Mouse (Mus musculus): ENCODE results near the gene Cacna1d. TPM values are rescaled to one million over a fixed set of nuclear protein-coding genes. Genes with fewer than 3 reads are reported as not detected.

Gene Cacna1d
- total RNA-seq, 2 experiments from 2014 or later = 0.66 to 0.73 TPM

- intact Hi-C loops (cut with DNase I; ENCODE audit: low total_unique reads) = loop anchor here (2.0 to 10.0 kb wide), 2 partner anchors 324 to 438 kb away; no protein-coding TSS in a partner anchor
- peak; percentile 79 for DNase-seq
Measured at GRCm38 (mm10) chr14:30136965-30137364, 354.3 kb downstream of the Cacna1d start.

GRCm38 (mm10) chr14:30135351-30135750 lies 355.9 kb downstream of the Cacna1d start:
- no peak for DNase-seq
- intact Hi-C loops (cut with DNase I; ENCODE audit: low total_unique reads) = loop anchor here (10.0 kb wide), 1 partner anchor 439 kb away; no protein-coding TSS in a partner anchor

GRCm38 (mm10) chr14:30133684-30134083 lies 357.6 kb downstream of the Cacna1d start:
- intact Hi-C loops (cut with DNase I; ENCODE audit: low total_unique reads) = loop anchor here (10.0 kb wide), 1 partner anchor 441 kb away; no protein-coding TSS in a partner anchor
- no peak for DNase-seq

GRCm38 (mm10) chr14:30131256-30131655 lies 360.0 kb downstream of the Cacna1d start:
- intact Hi-C loops (cut with DNase I; ENCODE audit: low total_unique reads) = loop anchor here (10.0 kb wide), 1 partner anchor 444 kb away; no protein-coding TSS in a partner anchor
- no peak for DNase-seq

GRCm38 (mm10) chr14:30130092-30130491 lies 361.2 kb downstream of the Cacna1d start:
- DNase-seq = no peak
- intact Hi-C loops (cut with DNase I; ENCODE audit: low total_unique reads) = loop anchor here (10.0 kb wide), 1 partner anchor 445 kb away; no protein-coding TSS in a partner anchor

GRCm38 (mm10) chr14:30129378-30129777 lies 361.9 kb downstream of the Cacna1d start:
- intact Hi-C loops (cut with DNase I; ENCODE audit: low total_unique reads) = no loop called here
- DNase-seq = peak; percentile 54

GRCm38 (mm10) chr14:30124951-30125690 lies 366.1 kb downstream of the Cacna1d start:
- no peak for DNase-seq
- intact Hi-C loops (cut with DNase I; ENCODE audit: low total_unique reads) = no loop called here

GRCm38 (mm10) chr14:30120023-30120422 lies 371.2 kb downstream of the Cacna1d start:
- intact Hi-C loops (cut with DNase I; ENCODE audit: low total_unique reads) = no loop called here
- DNase-seq = no peak

- intact Hi-C loops (cut with DNase I; ENCODE audit: low total_unique reads) = no loop called here
- DNase-seq = no peak
Measured at GRCm38 (mm10) chr14:30113392-30114108, 377.7 kb downstream of the Cacna1d start.

- intact Hi-C loops (cut with DNase I; ENCODE audit: low total_unique reads) = no loop called here
- no peak for DNase-seq
Measured at GRCm38 (mm10) chr14:30109079-30109478, 382.2 kb downstream of the Cacna1d start.

GRCm38 (mm10) chr14:30106550-30106949 lies 384.7 kb downstream of the Cacna1d start:
- no peak for DNase-seq
- intact Hi-C loops (cut with DNase I; ENCODE audit: low total_unique reads) = no loop called here

GRCm38 (mm10) chr14:30105551-30105950 lies 385.7 kb downstream of the Cacna1d start:
- no peak for DNase-seq
- intact Hi-C loops (cut with DNase I; ENCODE audit: low total_unique reads) = no loop called here

- no peak for DNase-seq
- intact Hi-C loops (cut with DNase I; ENCODE audit: low total_unique reads) = no loop called here
Measured at GRCm38 (mm10) chr14:30103946-30104536, 387.2 kb downstream of the Cacna1d start.

GRCm38 (mm10) chr14:30097239-30097638 lies 394.0 kb downstream of the Cacna1d start:
- no peak for DNase-seq
- intact Hi-C loops (cut with DNase I; ENCODE audit: low total_unique reads) = no loop called here

- no peak for DNase-seq
- intact Hi-C loops (cut with DNase I; ENCODE audit: low total_unique reads) = no loop called here
Measured at GRCm38 (mm10) chr14:30092426-30092825, 398.8 kb downstream of the Cacna1d start.

GRCm38 (mm10) chr14:30092021-30092420 lies 399.2 kb downstream of the Cacna1d start:
- intact Hi-C loops (cut with DNase I; ENCODE audit: low total_unique reads) = no loop called here

GRCm38 (mm10) chr14:30079729-30080128 lies 411.5 kb downstream of the Cacna1d start:
- DNase-seq = no peak
- intact Hi-C loops (cut with DNase I; ENCODE audit: low total_unique reads) = no loop called here

More at GRCm38 (mm10) chr14:30092021-30092420, 399.2 kb downstream of the Cacna1d start:
- DNase-seq = no peak

GRCm38 (mm10) chr14:30078115-30078808 lies 413.0 kb downstream of the Cacna1d start:
- DNase-seq = peak; percentile 11

GRCm38 (mm10) chr14:30075268-30075887 lies 415.9 kb downstream of the Cacna1d start:
- intact Hi-C loops (cut with DNase I; ENCODE audit: low total_unique reads) = no loop called here
- DNase-seq = no peak

More at GRCm38 (mm10) chr14:30078115-30078808, 413.0 kb downstream of the Cacna1d start:
- intact Hi-C loops (cut with DNase I; ENCODE audit: low total_unique reads) = no loop called here
